Mouse (Mus musculus) megakaryocyte progenitor cell, adult 5-6 weeks (primary cell): Measurements from ENCODE around the gene Pdk4. TPM values are rescaled to one million over a fixed set of nuclear protein-coding genes. Genes with fewer than 3 reads are reported as not detected.

Experiments
- ATAC-seq: replicated peaks from 2 replicates; pipeline ENCODE4 v1.8.0; 2016; ENCODE audit warnings: mild to moderate bottlenecking, moderate TSS enrichment, inconsistent platforms; ENCODE audit not compliant: poor library complexity
- total RNA-seq, 2 experiments: library from RNA; stranded (forward) in 1 of 2; stranded (reverse) in 1 of 2; fragments of 157-497, 149-512 nt in 1 of 2; fragments of 200-1000 nt in 1 of 2; gene quantifications; 2 replicates each; pipeline versions ENCODE4 v1.2.3 to v1.2.4; 2015 to 2017

Pdk4 gene
- total RNA-seq (2015) = not detected in 2 replicates
- not detected in 2 replicates for total RNA-seq (2017)

- ATAC-seq = peak; percentile 44
These were observed at the start of gene Pdk4 for GRCm38 (mm10) chr6:5495961-5496853. Gene Pdk4, minus strand, starts transcription at chr6:5496309.

DNA sequence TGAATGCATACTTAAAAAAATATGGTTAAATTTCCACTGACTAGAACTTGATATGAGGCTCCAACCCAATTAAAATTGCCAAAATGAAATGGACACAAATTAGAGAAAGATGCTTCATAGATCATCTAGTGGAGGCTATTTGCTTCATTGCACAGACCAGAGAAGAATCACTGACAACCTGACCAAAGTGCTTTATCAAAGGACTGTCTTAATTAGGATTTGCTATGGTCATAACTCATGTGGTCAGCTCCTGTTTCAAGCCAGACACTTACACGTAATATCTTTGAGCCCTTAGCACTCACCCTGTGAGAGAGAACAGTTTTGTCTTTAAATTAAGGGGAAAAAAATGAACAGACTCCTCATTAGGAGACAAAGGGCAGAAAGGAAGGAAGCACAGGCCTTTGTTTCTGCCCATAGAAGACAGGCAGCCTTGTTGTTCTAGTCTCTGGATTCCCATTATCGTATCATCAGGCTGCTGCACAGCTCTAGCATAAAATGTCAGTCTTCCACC is 41.8 kb upstream of the Pdk4 start:
- ATAC-seq = no peak

GRCm38 (mm10) chr6:5535754-5536153 is 39.6 kb upstream of the Pdk4 start:
- ATAC-seq = no peak

GRCm38 (mm10) chr6:5517091-5517490 is 21.0 kb upstream of the Pdk4 start:
- ATAC-seq = no peak

DNA sequence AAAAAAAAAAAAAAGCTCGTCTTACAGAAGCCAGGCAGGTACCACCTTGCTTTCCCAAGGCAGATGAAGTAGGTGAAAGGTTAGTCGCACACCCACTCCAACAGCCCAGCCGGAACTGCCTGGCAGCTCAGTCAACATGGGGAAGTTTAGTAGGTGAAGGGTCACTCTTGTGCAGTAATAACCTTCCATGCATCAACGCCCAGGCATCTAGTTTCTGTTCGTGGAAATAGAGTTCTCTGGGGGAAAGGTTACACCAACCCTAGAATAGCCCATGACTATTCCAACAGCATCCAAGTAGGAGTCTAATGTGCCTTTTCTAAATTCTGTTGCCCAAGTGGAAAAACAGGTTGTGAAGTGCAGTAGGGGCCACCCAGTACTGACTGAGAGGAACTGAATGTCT is 13.6 kb upstream of the Pdk4 start:
- peak; percentile 39; the same call in 1 of the 2 replicates for ATAC-seq

DNA sequence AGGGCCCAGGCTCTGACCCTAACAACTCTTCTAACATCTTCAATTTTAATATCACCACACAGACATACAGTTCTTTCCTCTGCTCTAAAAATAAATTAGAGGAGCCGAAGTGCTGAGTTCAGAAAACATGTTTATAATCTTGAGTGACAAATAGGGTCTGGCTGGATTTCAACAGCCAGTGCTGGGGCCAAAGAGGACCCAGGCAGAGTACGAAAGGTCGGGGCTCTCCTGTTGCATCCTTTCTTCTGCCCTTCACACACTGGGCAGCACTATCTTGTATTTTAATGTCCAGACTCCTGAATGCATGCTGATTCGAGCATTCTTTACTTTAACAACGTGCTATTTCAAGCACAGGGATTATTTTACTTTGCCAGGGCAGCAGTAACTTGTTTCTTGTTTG is 13.2 kb upstream of the Pdk4 start:
- ATAC-seq = no peak

DNA sequence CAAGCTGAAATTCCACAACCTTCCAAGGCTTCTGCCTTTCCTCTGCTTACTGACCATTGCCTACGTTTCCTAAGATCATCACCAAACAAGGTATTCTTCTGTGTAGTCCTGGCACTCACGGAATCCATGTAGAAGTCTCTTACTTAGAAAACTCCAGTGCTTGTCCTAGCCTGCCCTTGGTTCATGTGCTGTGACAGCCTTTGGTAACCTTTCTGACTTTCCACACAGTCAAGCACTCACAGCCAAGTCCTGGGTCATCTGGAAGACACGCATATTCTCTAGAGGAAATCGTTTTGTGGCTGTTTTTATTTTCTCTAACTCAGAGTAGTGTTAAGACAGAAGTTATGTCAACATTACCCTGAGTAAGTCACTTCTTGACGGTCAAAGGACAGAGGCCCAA is 11.7 kb upstream of the Pdk4 start:
- no peak for ATAC-seq

GRCm38 (mm10) chr6:5506271-5506670 is 10.2 kb upstream of the Pdk4 start:
- ATAC-seq = no peak

- no peak for ATAC-seq
These were observed 6.7 kb upstream of the Pdk4 start for GRCm38 (mm10) chr6:5502810-5503209.

- no peak for ATAC-seq
These were observed 5.4 kb upstream of the Pdk4 start for GRCm38 (mm10) chr6:5501551-5501950.

DNA sequence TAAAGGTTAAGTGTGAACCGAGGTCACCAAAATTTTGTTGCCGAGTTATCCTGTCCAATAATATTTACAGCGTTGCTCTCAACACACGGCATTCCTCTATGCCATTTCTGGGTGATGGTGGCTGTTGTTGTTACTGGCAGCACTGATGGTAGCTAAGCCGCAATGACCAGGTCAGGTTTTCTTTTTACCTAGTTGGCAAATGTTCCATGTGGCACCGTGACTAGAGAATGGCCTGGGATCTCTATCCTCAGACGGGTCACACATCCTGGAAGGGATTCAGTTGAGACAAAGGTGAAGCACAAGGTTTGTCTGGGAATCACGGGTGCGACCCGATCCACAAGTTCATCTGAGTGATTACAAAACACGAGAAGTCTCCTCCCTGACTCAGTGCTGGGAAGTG is 2.6 kb upstream of the Pdk4 start:
- ATAC-seq = no peak

GRCm38 (mm10) chr6:5496854-5497235 is 736 bp upstream of the Pdk4 start:
- no peak for ATAC-seq

GRCm38 (mm10) chr6:5485028-5485427 is 11.1 kb downstream of the Pdk4 start:
- ATAC-seq = no peak

DNA sequence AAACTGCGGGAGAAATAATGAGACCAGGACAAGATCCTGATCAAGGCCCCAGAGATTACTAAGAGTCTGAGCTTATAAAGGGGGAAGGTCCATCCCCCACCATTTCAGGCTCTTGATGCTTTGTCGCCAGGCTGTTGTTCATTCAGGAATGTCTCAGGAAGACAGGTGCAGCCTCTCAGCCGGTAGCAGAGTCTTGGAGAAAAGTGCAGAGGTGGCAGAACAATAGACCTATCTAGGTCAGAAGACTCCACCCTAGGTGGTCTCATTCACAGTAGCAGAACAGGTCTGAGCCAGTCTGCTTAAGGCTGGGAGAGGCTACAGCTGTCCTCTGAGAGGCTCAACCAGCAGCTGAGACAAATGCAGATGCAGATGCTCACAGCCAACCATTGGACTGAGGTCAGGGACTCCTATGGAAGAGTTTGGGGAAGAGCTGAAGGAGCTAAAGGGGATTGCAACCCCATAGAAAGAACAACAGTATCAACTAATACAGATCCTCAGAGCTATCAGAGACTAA is 13.8 kb downstream of the Pdk4 start:
- ATAC-seq = no peak

DNA sequence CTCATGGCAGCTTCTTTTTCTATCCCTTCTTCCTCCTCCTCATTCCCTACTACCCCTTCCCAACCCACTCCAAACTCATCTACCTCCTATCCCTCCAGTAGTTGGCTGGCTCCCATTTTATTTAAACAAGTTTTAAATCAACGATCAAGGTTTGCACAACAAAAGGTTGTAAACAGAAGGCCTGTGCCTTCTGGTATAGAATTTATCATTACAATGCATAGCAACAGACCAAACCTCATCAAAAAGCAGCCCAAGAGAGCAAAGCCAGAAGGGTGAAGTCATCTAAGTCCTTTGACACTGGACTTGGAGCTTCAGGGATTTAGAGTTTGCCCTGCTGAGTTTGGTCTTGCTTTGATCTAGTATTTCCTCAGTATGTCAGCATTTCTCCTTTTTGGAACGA is 15.0 kb downstream of the Pdk4 start:
- ATAC-seq = no peak

- ATAC-seq = no peak
These were observed 22.1 kb downstream of the Pdk4 start for GRCm38 (mm10) chr6:5474021-5474420.

DNA sequence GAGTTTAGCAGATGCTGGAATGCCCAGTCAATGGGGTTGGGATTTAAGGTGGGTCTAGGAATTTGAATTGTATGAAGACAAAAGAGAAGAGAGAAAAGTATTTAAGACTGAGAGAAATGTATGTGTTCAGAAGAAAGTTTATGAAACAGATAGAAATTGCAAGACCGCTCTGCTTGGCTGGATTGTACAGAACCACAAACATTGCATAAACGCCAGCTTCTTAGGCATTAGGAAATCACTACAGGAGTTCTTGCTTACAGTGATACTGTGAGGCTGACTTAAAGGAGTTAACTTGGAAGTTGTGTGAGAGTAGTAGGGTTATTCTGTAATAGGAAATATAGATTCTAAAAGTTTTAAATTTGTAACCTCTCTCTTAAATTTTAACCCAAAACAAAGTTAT is 23.4 kb downstream of the Pdk4 start:
- ATAC-seq = no peak

DNA sequence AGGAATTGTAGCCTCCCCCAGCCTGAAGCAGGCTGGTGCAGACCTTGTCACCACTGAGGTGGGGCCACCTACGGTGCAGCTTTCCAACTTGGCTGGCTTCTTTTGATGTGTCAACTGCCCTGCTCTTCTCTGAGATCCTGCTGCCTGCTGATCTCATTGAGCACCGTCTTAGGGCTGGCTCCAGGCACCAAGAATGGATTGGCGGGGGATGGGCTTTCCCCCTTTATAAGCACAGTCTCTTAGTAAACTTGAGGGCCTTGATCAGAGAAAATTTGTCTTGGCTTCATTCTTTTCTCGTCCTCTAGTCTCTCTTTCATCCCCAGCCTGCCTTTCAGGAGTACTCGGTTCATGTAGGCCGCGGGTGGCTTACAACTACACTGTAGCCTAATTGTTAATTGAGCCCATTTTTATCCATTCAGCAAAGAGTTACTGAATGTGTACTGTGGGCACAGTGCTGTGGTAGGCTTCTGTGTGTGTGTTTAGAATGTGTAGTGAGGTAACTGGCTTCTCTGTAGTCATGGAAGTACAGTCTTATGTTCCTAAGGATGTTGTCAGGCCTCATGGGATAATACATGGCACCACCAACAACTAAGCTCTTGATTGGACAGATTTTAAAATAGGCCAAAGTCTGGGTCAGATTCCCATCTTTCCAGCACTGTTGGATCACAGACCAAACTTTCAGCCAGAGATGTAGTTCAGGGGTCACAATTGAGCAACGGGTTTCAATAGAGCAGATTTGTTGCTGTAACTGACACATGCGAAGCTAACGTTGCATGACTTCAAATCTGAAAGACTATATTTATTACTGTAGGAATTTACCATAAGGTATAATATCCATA is 25.4 kb downstream of the Pdk4 start:
- no peak for ATAC-seq

GRCm38 (mm10) chr6:5455836-5456235 is 40.3 kb downstream of the Pdk4 start:
- no peak for ATAC-seq

DNA sequence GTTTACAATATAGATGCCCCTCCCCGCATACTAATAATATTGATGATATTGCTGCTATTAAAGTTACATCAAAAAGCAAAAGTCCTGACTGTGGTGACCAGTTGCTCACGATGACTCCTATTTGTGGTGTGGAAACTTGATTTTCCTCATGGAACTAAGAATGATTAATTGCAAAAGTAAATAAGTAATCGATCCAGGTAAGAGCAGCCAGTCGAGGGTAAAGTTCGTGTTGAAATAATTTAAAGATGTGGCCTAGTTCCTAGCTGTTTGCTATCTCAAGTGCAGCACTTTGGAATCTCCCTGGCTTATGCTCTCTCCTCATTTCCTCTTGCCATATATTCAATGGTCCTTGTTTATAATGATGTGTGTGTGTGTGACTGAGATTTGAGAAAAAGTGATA is 46.2 kb downstream of the Pdk4 start:
- ATAC-seq = no peak

- ATAC-seq = no peak
These were observed 47.7 kb downstream of the Pdk4 start for GRCm38 (mm10) chr6:5448396-5448795.

GRCm38 (mm10) chr6:5447546-5447945 is 48.6 kb downstream of the Pdk4 start:
- ATAC-seq = no peak
